Comparison of ENCODE assay signal across 8 mouse cellular contexts in the genomic region with DNA sequence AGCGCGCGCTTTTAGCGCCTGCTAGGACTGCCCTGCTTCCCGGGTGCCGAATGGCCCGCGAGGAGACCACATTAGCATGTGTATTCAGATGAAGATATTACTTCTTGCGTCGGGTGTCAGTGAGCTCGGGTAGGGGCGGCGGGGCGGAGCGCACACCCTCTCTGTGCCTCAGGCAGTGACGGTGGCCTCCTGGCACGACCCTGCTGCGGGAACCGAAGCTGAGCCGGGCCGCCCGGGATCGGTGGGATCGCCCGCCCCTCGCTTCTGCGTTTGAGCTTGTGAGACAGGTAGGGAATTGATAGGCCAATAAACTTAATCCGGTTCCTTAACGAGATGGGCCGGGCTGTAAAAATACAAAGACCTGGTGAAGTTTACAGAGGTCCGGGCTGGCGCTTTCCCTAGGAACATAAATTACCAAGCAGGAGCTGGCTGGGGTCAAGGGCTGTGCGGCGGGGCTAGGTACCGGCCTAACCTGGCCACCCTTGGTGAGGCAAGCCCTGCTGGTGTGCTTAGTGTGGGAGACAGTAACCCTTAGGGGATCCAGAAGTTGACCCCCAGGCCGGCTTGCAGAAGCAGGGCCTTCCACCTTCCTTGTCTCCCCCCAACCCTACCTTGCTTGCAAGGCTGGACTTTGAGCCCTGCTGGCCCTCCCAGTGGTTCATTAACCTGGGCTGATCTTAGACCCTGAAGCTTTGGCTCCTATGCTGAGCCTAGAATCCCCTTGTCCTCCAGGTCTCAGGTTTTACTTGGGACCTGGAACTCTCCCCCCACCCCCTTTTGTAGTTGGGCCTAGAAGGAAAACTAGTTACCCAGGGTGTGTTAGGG. TPM values are rescaled to one million over a fixed set of nuclear protein-coding genes. Genes with fewer than 3 reads are reported as not detected.
A peak's percentile ranks its signal among the peaks of the same experiment; 100 is the strongest.
DNase-seq lines count a peak whose midpoint lies in the region; ATAC-seq lines count a peak whose summit lies in the region.

No protein-coding gene starts in this region.

- no peak for ATAC-seq in heart, embryonic 11.5 days (replicated peaks; ENCODE audit: insufficient number of reproducible peaks, low FRiP score, low TSS enrichment)
- no peak for ATAC-seq in embryonic facial prominence, embryonic 15.5 days (ENCODE audit: insufficient number of reproducible peaks, low FRiP score, low TSS enrichment, low read depth)
- ATAC-seq in kidney, embryonic 14.5 days (ENCODE audit: low FRiP score, low TSS enrichment) = 0 out of 2 replicates have a peak, but pooled peaks have one; percentile 24
- ATAC-seq in midbrain, embryonic 16.5 days = peak; percentile 18; the same call in 1 of the 2 replicates
- ATAC-seq in erythroid progenitor cell, adult 5-6 weeks (replicated peaks; ENCODE audit: low FRiP score, poor library complexity, severe bottlenecking) = no peak

- no peak overlapping the region for H3K27ac ChIP-seq in heart, embryonic 11.5 days (ENCODE audit: low read depth, low read length)
- H3K27ac ChIP-seq in embryonic facial prominence, embryonic 15.5 days (replicated peaks) = no peak overlapping the region
- no peak overlapping the region for H3K27ac ChIP-seq in kidney, embryonic 14.5 days (ENCODE audit: low read depth, low read length)
- H3K27ac ChIP-seq in midbrain, embryonic 16.5 days (ENCODE audit: low read length) = no peak overlapping the region

- peak overlapping the region; percentile 98 for H3K4me2 ChIP-seq in heart, embryonic 11.5 days
- peak overlapping the region; percentile 98 for H3K4me2 ChIP-seq in embryonic facial prominence, embryonic 15.5 days (replicated peaks)
- peak overlapping the region; percentile 87 for H3K4me2 ChIP-seq in kidney, embryonic 14.5 days (replicated peaks; ENCODE audit: low read depth, low read length)
- H3K4me2 ChIP-seq in midbrain, embryonic 16.5 days (ENCODE audit: low read length) = peak overlapping the region; percentile 99

- intact Hi-C loops in heart, postnatal 36 days (cut with DNase I) = loop anchor here (2.0 kb wide), 1 partner anchor 37 kb away; no protein-coding TSS in a partner anchor

- H3K9ac ChIP-seq in heart, embryonic 11.5 days (ENCODE audit: low read depth, low read length) = peak overlapping the region; percentile 76
- H3K9ac ChIP-seq in embryonic facial prominence, embryonic 15.5 days = no peak overlapping the region
- H3K9ac ChIP-seq in kidney, embryonic 14.5 days (ENCODE audit: low read depth, low read length) = peak overlapping the region; percentile 78; the same call in 1 of the 2 replicates
- peak overlapping the region; percentile 65 for H3K9ac ChIP-seq in midbrain, embryonic 16.5 days (ENCODE audit: low read depth, low read length)

- H3K4me1 ChIP-seq in heart, embryonic 11.5 days (ENCODE audit: control insufficient read depth, insufficient read depth, low read length) = peaks cover 26% of the 10 kb centered on the region
- peaks cover 49% of the 10 kb centered on the region for H3K4me1 ChIP-seq in embryonic facial prominence, embryonic 15.5 days
- peaks cover 20% of the 10 kb centered on the region for H3K4me1 ChIP-seq in kidney, embryonic 14.5 days (ENCODE audit: control insufficient read depth, insufficient read depth, low read length)
- H3K4me1 ChIP-seq in midbrain, embryonic 16.5 days (ENCODE audit: control insufficient read depth, insufficient read depth, low read length) = peaks cover 21% of the 10 kb centered on the region

- DNase-seq in heart, postnatal 36 days = no peak
- no peak for DNase-seq in urinary bladder, postnatal 14 days (ENCODE audit: low spot score)
- no peak for DNase-seq in ovary, postnatal 14 days (ENCODE audit: low spot score)

- no peaks in the 10 kb centered on the region for H3K36me3 ChIP-seq in heart, embryonic 11.5 days (ENCODE audit: control insufficient read depth, insufficient read depth, low read length)
- H3K36me3 ChIP-seq in embryonic facial prominence, embryonic 15.5 days = 0 out of 2 replicates have a peak, but pooled peaks cover 9% of the 10 kb centered on the region
- peaks cover 5% of the 10 kb centered on the region; the same call in 1 of the 2 replicates for H3K36me3 ChIP-seq in kidney, embryonic 14.5 days (ENCODE audit: control insufficient read depth, insufficient read depth, low read length)
- H3K36me3 ChIP-seq in midbrain, embryonic 16.5 days (ENCODE audit: control insufficient read depth, insufficient read depth, low read length) = no peaks in the 10 kb centered on the region

- no peaks in the 10 kb centered on the region for H3K9me3 ChIP-seq in heart, embryonic 11.5 days (replicated peaks; ENCODE audit: control insufficient read depth, low read length)
- no peaks in the 10 kb centered on the region for H3K9me3 ChIP-seq in embryonic facial prominence, embryonic 15.5 days (replicated peaks)
- H3K9me3 ChIP-seq in kidney, embryonic 14.5 days (ENCODE audit: control insufficient read depth, low read length) = no peaks in the 10 kb centered on the region
- H3K9me3 ChIP-seq in midbrain, embryonic 16.5 days (replicated peaks; ENCODE audit: control insufficient read depth, low read length, poor library complexity, severe bottlenecking) = no peaks in the 10 kb centered on the region

- peaks cover 24% of the 10 kb centered on the region for H3K27me3 ChIP-seq in heart, embryonic 11.5 days (ENCODE audit: control insufficient read depth, insufficient read depth, low read length)
- peaks cover 21% of the 10 kb centered on the region for H3K27me3 ChIP-seq in embryonic facial prominence, embryonic 15.5 days
- H3K27me3 ChIP-seq in kidney, embryonic 14.5 days (ENCODE audit: control insufficient read depth, insufficient read depth, low read length) = peaks cover 21% of the 10 kb centered on the region
- H3K27me3 ChIP-seq in midbrain, embryonic 16.5 days (ENCODE audit: control insufficient read depth, insufficient read depth, low read depth, low read length) = peaks cover 20% of the 10 kb centered on the region

- 9% methylated on average over 36 of the region's 36 CpGs for WGBS in heart, embryonic 11.5 days (ENCODE audit: insufficient replicate concordance)
- 7% methylated on average over 36 of the region's 36 CpGs for WGBS in embryonic facial prominence, embryonic 15.5 days
- 3% methylated on average over 36 of the region's 36 CpGs for WGBS in kidney, embryonic 14.5 days
- 2% methylated on average over 36 of the region's 36 CpGs for WGBS in midbrain, embryonic 16.5 days

- peak overlapping the region; percentile 66 for H3K4me3 ChIP-seq in heart, embryonic 11.5 days (ENCODE audit: low read depth, low read length)
- H3K4me3 ChIP-seq in embryonic facial prominence, embryonic 15.5 days (replicated peaks) = peak overlapping the region; percentile 61
- H3K4me3 ChIP-seq in kidney, embryonic 14.5 days (ENCODE audit: low read length) = peak overlapping the region; percentile 74
- peak overlapping the region; percentile 64 for H3K4me3 ChIP-seq in midbrain, embryonic 16.5 days (ENCODE audit: low read depth, low read length)

RNA-seq across cellular contexts. Expression of a gene that starts 2.4 kb away (rescaled TPM):
- polyA plus RNA-seq in heart, embryonic 11.5 days (2014; fragmentation: Nextera tagmentation; extraction: Ambion mirVana) = 4.4 and 4.9 TPM in 2 replicates
- 1 to 10 TPM; 6.2 to 9.6 TPM for total RNA-seq in heart, postnatal 36 days (2021)
- 32.0 and 34.6 TPM in 2 replicates for polyA plus RNA-seq in embryonic facial prominence, embryonic 15.5 days (2015; fragmentation: Nextera tagmentation; extraction: Ambion mirVana)
- 9.6 and 13.8 TPM in 2 replicates for polyA plus RNA-seq in kidney, embryonic 14.5 days (2014; fragmentation: Nextera tagmentation; extraction: Ambion mirVana)
- polyA plus RNA-seq in midbrain, embryonic 16.5 days (2015; fragmentation: Nextera tagmentation; extraction: Ambion mirVana) = 19.1 and 23.9 TPM in 2 replicates
- not detected in 2 replicates for total RNA-seq in erythroid progenitor cell, adult 5-6 weeks (2015; ENCODE audit: low replicate concordance)
- not detected in 2 replicates for total RNA-seq in erythroid progenitor cell, adult 5-6 weeks (2017; ENCODE audit: low replicate concordance)

RNA-seq across cellular contexts. Expression of a gene that starts 58.8 kb away (rescaled TPM):
- 40.3 and 44.5 TPM in 2 replicates for polyA plus RNA-seq in heart, embryonic 11.5 days (2014; fragmentation: Nextera tagmentation; extraction: Ambion mirVana)
- 100 to 1,000 TPM; 134 to 161 TPM for total RNA-seq in heart, postnatal 36 days (2021)
- polyA plus RNA-seq in embryonic facial prominence, embryonic 15.5 days (2015; fragmentation: Nextera tagmentation; extraction: Ambion mirVana) = 49.9 and 51.8 TPM in 2 replicates
- polyA plus RNA-seq in kidney, embryonic 14.5 days (2014; fragmentation: Nextera tagmentation; extraction: Ambion mirVana) = 30.2 and 51.1 TPM in 2 replicates
- polyA plus RNA-seq in midbrain, embryonic 16.5 days (2015; fragmentation: Nextera tagmentation; extraction: Ambion mirVana) = 69.1 and 71.5 TPM in 2 replicates
- 7.6 and 13.8 TPM in 2 replicates for total RNA-seq in erythroid progenitor cell, adult 5-6 weeks (2015; ENCODE audit: low replicate concordance)
- total RNA-seq in erythroid progenitor cell, adult 5-6 weeks (2017; ENCODE audit: low replicate concordance) = 8.3 and 13.4 TPM in 2 replicates

Comparison
In these comparisons a context has a peak if more than half of its experiments do, and no peak if none do; other contexts are left out.
1. ATAC-seq: peak in kidney, embryonic 14.5 days (single experiment) and midbrain, embryonic 16.5 days (single experiment); none in heart, embryonic 11.5 days (single experiment), embryonic facial prominence, embryonic 15.5 days (single experiment) and erythroid progenitor cell, adult 5-6 weeks (single experiment).
2. Peak in every context shown above with its lines, with median percentiles within 50 percentile points of each other: H3K4me2 ChIP-seq and H3K4me3 ChIP-seq.